Mouse (Mus musculus) induced T-regulatory cell, adult 2 months (primary cell): ENCODE data around the gene Zbtb18.

Source experiments
- DNase-seq: peaks from one replicate; pipeline ENCODE4 v3.0.0-alpha.2; 2012; ENCODE audit warnings: low read depth

Gene Zbtb18

GRCm38 (mm10) chr1:177442196-177442808, at the start of gene Zbtb18:
TSS of gene Zbtb18 (plus strand) at chr1:177442351.
- DNase-seq, result peak; percentile 50

- DNase-seq, result no peak
Observed at GRCm38 (mm10) chr1:177397455-177397854, 44.7 kb upstream of the Zbtb18 start.

- DNase-seq, result no peak
Observed at GRCm38 (mm10) chr1:177405170-177405569, 37.0 kb upstream of the Zbtb18 start.

GRCm38 (mm10) chr1:177408690-177409089, 33.5 kb upstream of the Zbtb18 start:
- peak; percentile 69 for DNase-seq

- DNase-seq, result no peak
Observed at GRCm38 (mm10) chr1:177410769-177411348, 31.3 kb upstream of the Zbtb18 start.

- no peak for DNase-seq
Observed at GRCm38 (mm10) chr1:177411359-177412358, 30.5 kb upstream of the Zbtb18 start.

GRCm38 (mm10) chr1:177419331-177419730, 22.8 kb upstream of the Zbtb18 start:
- no peak for DNase-seq

- DNase-seq, result no peak
Observed at GRCm38 (mm10) chr1:177420126-177420525, 22.0 kb upstream of the Zbtb18 start.

GRCm38 (mm10) chr1:177427862-177428261, 14.3 kb upstream of the Zbtb18 start:
- DNase-seq, result peak; percentile 14

GRCm38 (mm10) chr1:177428338-177428737, 13.8 kb upstream of the Zbtb18 start:
- peak; percentile 16 for DNase-seq

- no peak for DNase-seq
Observed at GRCm38 (mm10) chr1:177429067-177429466, 13.1 kb upstream of the Zbtb18 start.

- no peak for DNase-seq
Observed at GRCm38 (mm10) chr1:177440411-177440810, 1.7 kb upstream of the Zbtb18 start.

- DNase-seq, result peak; percentile 71
Observed at GRCm38 (mm10) chr1:177440981-177441491, 1.1 kb upstream of the Zbtb18 start.

GRCm38 (mm10) chr1:177441492-177442195, 507 bp upstream of the Zbtb18 start:
- peak; percentile 95 for DNase-seq

GRCm38 (mm10) chr1:177442821-177443723, 921 bp downstream of the Zbtb18 start:
- peak; percentile 65 for DNase-seq

- DNase-seq, result peak; percentile 35
Observed at GRCm38 (mm10) chr1:177443724-177444482, 1.8 kb downstream of the Zbtb18 start.

GRCm38 (mm10) chr1:177444483-177444810, 2.3 kb downstream of the Zbtb18 start:
- DNase-seq, result no peak

- DNase-seq, result no peak
Observed at GRCm38 (mm10) chr1:177444941-177445340, 2.8 kb downstream of the Zbtb18 start.

GRCm38 (mm10) chr1:177445461-177446130, 3.4 kb downstream of the Zbtb18 start:
- no peak for DNase-seq

- DNase-seq, result no peak
Observed at GRCm38 (mm10) chr1:177447086-177447485, 4.9 kb downstream of the Zbtb18 start.
